Mouse (Mus musculus): ENCODE measurements around the gene Ang6. TPM values are rescaled to one million over a fixed set of nuclear protein-coding genes. Genes with fewer than 3 reads are reported as not detected.
"Not testable (repeated sequence)": the region's sequence is repeated elsewhere in the genome, so short reads cannot be mapped to it uniquely, and the experiment has no call there.

Gene Ang6
- not detected in 2 replicates for polyA plus RNA-seq (2015; fragmentation: Nextera tagmentation; extraction: Ambion mirVana)

GRCm38 (mm10) chr14:44002169-44002568, at the start of gene Ang6:
Gene Ang6 (minus strand): TSS chr14:44002269.
- no peaks in the 10 kb centered on the region for H3K9me3 ChIP-seq (replicated peaks; ENCODE audit: control insufficient read depth, low read length)
- no peaks in the 10 kb centered on the region for H3K4me1 ChIP-seq (ENCODE audit: control insufficient read depth, insufficient read depth, low read length)
- no peak for ATAC-seq (replicated peaks; ENCODE audit: extremely low read depth, insufficient read depth, low FRiP score)
- no peaks in the 10 kb centered on the region for H3K36me3 ChIP-seq (ENCODE audit: control insufficient read depth, insufficient read depth)
- no peak within 1 kb of the TSS for H3K4me2 ChIP-seq (ENCODE audit: low read depth, low read length)
- WGBS: 65% methylated on average over 1 of the region's 1 CpGs
- H3K9ac ChIP-seq (ENCODE audit: low read length): no peak within 1 kb of the TSS
- H3K4me3 ChIP-seq (ENCODE audit: low read length): no peak within 1 kb of the TSS
- H3K27ac ChIP-seq (ENCODE audit: low read length): no peak within 1 kb of the TSS
- H3K27me3 ChIP-seq (ENCODE audit: control insufficient read depth, insufficient read depth, low read length): no peaks in the 10 kb centered on the region

- not testable (repeated sequence) for H3K4me1 ChIP-seq (ENCODE audit: control insufficient read depth, insufficient read depth, low read length); H3K4me3 ChIP-seq (ENCODE audit: low read length); H3K36me3 ChIP-seq (ENCODE audit: control insufficient read depth, insufficient read depth); H3K9ac ChIP-seq (ENCODE audit: low read length); H3K4me2 ChIP-seq (ENCODE audit: low read depth, low read length); H3K9me3 ChIP-seq (replicated peaks; ENCODE audit: control insufficient read depth, low read length); H3K27ac ChIP-seq (ENCODE audit: low read length); ATAC-seq (replicated peaks; ENCODE audit: extremely low read depth, insufficient read depth, low FRiP score); H3K27me3 ChIP-seq (ENCODE audit: control insufficient read depth, insufficient read depth, low read length)
- 58% methylated on average over 2 of the region's 2 CpGs for WGBS
These were observed 44.5 kb upstream of the Ang6 start for GRCm38 (mm10) chr14:44046567-44046966.

- 65% methylated on average over 1 of the region's 3 CpGs for WGBS
- not testable (repeated sequence) for H3K27ac ChIP-seq (ENCODE audit: low read length); H3K4me1 ChIP-seq (ENCODE audit: control insufficient read depth, insufficient read depth, low read length); H3K4me3 ChIP-seq (ENCODE audit: low read length); ATAC-seq (replicated peaks; ENCODE audit: extremely low read depth, insufficient read depth, low FRiP score); H3K36me3 ChIP-seq (ENCODE audit: control insufficient read depth, insufficient read depth); H3K27me3 ChIP-seq (ENCODE audit: control insufficient read depth, insufficient read depth, low read length); H3K4me2 ChIP-seq (ENCODE audit: low read depth, low read length); H3K9me3 ChIP-seq (replicated peaks; ENCODE audit: control insufficient read depth, low read length); H3K9ac ChIP-seq (ENCODE audit: low read length)
These were observed 29.8 kb upstream of the Ang6 start for GRCm38 (mm10) chr14:44031828-44032227.

GRCm38 (mm10) chr14:44009686-44010085, 7.6 kb upstream of the Ang6 start:
- WGBS: 18% methylated on average over 2 of the region's 2 CpGs
- ATAC-seq (replicated peaks; ENCODE audit: extremely low read depth, insufficient read depth, low FRiP score); H3K27me3 ChIP-seq (ENCODE audit: control insufficient read depth, insufficient read depth, low read length); H3K4me3 ChIP-seq (ENCODE audit: low read length); H3K36me3 ChIP-seq (ENCODE audit: control insufficient read depth, insufficient read depth); H3K27ac ChIP-seq (ENCODE audit: low read length); H3K4me2 ChIP-seq (ENCODE audit: low read depth, low read length); H3K4me1 ChIP-seq (ENCODE audit: control insufficient read depth, insufficient read depth, low read length); H3K9me3 ChIP-seq (replicated peaks; ENCODE audit: control insufficient read depth, low read length); H3K9ac ChIP-seq (ENCODE audit: low read length): not testable (repeated sequence)

GRCm38 (mm10) chr14:44008021-44008420, 6.0 kb upstream of the Ang6 start:
- no CpG with 5 or more reads among the region's 1 CpGs for WGBS
- ATAC-seq (replicated peaks; ENCODE audit: extremely low read depth, insufficient read depth, low FRiP score): 0 out of 2 replicates have a peak, but pooled peaks have one; percentile 41
- H3K27me3 ChIP-seq (ENCODE audit: control insufficient read depth, insufficient read depth, low read length): not testable (repeated sequence)

GRCm38 (mm10) chr14:44001600-44001999, 469 bp downstream of the Ang6 start:
- WGBS: 49% methylated on average over 3 of the region's 3 CpGs
- H3K27me3 ChIP-seq (ENCODE audit: control insufficient read depth, insufficient read depth, low read length): no peaks in the 10 kb centered on the region
- H3K4me2 ChIP-seq (ENCODE audit: low read depth, low read length): no peak overlapping the region
- H3K4me3 ChIP-seq (ENCODE audit: low read length): no peak overlapping the region
- no peak overlapping the region for H3K9ac ChIP-seq (ENCODE audit: low read length)
- no peak overlapping the region for H3K27ac ChIP-seq (ENCODE audit: low read length)
- H3K36me3 ChIP-seq (ENCODE audit: control insufficient read depth, insufficient read depth): no peaks in the 10 kb centered on the region
- no peak for ATAC-seq (replicated peaks; ENCODE audit: extremely low read depth, insufficient read depth, low FRiP score)
- H3K9me3 ChIP-seq (replicated peaks; ENCODE audit: control insufficient read depth, low read length): no peaks in the 10 kb centered on the region
- no peaks in the 10 kb centered on the region for H3K4me1 ChIP-seq (ENCODE audit: control insufficient read depth, insufficient read depth, low read length)

More at GRCm38 (mm10) chr14:44008021-44008420, 6.0 kb upstream of the Ang6 start:
- not testable (repeated sequence) for H3K9ac ChIP-seq (ENCODE audit: low read length); H3K9me3 ChIP-seq (replicated peaks; ENCODE audit: control insufficient read depth, low read length); H3K27ac ChIP-seq (ENCODE audit: low read length); H3K4me1 ChIP-seq (ENCODE audit: control insufficient read depth, insufficient read depth, low read length); H3K36me3 ChIP-seq (ENCODE audit: control insufficient read depth, insufficient read depth); H3K4me2 ChIP-seq (ENCODE audit: low read depth, low read length); H3K4me3 ChIP-seq (ENCODE audit: low read length)

- H3K4me3 ChIP-seq (ENCODE audit: low read length); H3K9me3 ChIP-seq (replicated peaks; ENCODE audit: control insufficient read depth, low read length); H3K36me3 ChIP-seq (ENCODE audit: control insufficient read depth, insufficient read depth); H3K4me2 ChIP-seq (ENCODE audit: low read depth, low read length); H3K27me3 ChIP-seq (ENCODE audit: control insufficient read depth, insufficient read depth, low read length); ATAC-seq (replicated peaks; ENCODE audit: extremely low read depth, insufficient read depth, low FRiP score); H3K4me1 ChIP-seq (ENCODE audit: control insufficient read depth, insufficient read depth, low read length); H3K27ac ChIP-seq (ENCODE audit: low read length); H3K9ac ChIP-seq (ENCODE audit: low read length): not testable (repeated sequence)
- 80% methylated on average over 2 of the region's 2 CpGs for WGBS
These were observed 3.5 kb downstream of the Ang6 start for GRCm38 (mm10) chr14:43998455-43999000.

- H3K4me2 ChIP-seq (ENCODE audit: low read depth, low read length); H3K9me3 ChIP-seq (replicated peaks; ENCODE audit: control insufficient read depth, low read length); H3K4me1 ChIP-seq (ENCODE audit: control insufficient read depth, insufficient read depth, low read length); H3K9ac ChIP-seq (ENCODE audit: low read length); H3K27me3 ChIP-seq (ENCODE audit: control insufficient read depth, insufficient read depth, low read length); H3K27ac ChIP-seq (ENCODE audit: low read length); H3K36me3 ChIP-seq (ENCODE audit: control insufficient read depth, insufficient read depth); H3K4me3 ChIP-seq (ENCODE audit: low read length): not testable (repeated sequence)
- ATAC-seq (replicated peaks; ENCODE audit: extremely low read depth, insufficient read depth, low FRiP score): 0 out of 2 replicates have a peak, but pooled peaks have one; percentile 19
- 6% methylated on average over 5 of the region's 5 CpGs for whole genome bisulfite sequencing
These were observed 14.7 kb downstream of the Ang6 start for GRCm38 (mm10) chr14:43987404-43987803.

- Histone ChIP-seq H3K4me2 (ENCODE audit: low read depth, low read length) (no peak overlapping the region), H3K27me3 (ENCODE audit: control insufficient read depth, insufficient read depth, low read length) (no peaks in the 10 kb centered on the region), H3K4me1 (ENCODE audit: control insufficient read depth, insufficient read depth, low read length) (peaks cover 2% of the 10 kb centered on the region; the same call in 1 of the 2 replicates), H3K9ac (ENCODE audit: low read length) (no peak overlapping the region), H3K9me3 (replicated peaks; ENCODE audit: control insufficient read depth, low read length) (no peaks in the 10 kb centered on the region), H3K4me3 (ENCODE audit: low read length) (no peak overlapping the region), H3K27ac (ENCODE audit: low read length) (no peak overlapping the region), H3K36me3 (ENCODE audit: control insufficient read depth, insufficient read depth) (no peaks in the 10 kb centered on the region)
- no peak for ATAC-seq (replicated peaks; ENCODE audit: extremely low read depth, insufficient read depth, low FRiP score)
- WGBS: 96% methylated on average over 2 of the region's 2 CpGs
These were observed 15.9 kb downstream of the Ang6 start for GRCm38 (mm10) chr14:43986147-43986546.

Measured in heart, embryonic 16.5 days (tissue).